In the genomic region with DNA sequence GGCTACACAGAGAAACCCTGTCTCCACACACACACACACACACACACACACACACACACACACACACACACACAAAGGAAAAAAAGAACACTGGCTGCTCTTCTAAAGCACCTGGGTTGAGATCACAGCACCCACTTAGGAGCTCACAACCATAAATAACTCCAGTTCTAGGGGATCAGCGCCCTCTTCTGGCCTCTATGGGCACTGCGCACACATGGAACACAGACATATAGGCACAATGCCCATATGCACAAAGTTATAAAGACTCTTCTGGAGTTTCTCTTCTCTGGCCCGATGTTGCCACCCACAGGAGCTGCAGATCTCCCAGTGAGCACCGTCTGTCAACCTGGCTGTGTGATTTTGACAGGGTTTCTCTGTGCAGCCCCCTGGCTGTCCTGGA, we compare ENCODE assay signal across 18 mouse cellular contexts. TPM values are rescaled to one million over a fixed set of nuclear protein-coding genes. Genes with fewer than 3 reads are reported as not detected.
DNase-seq lines count a peak whose midpoint lies in the region; ATAC-seq and TF ChIP-seq lines count a peak whose summit lies in the region.
"Had no signal": no experiment of that assay in that cellular context is flagged by ENCODE, and none has a peak within 500 bp of the region (broad histone marks: within the 10 kb centered on the region; RNA-seq: fewer than 3 reads in every experiment).

No protein-coding gene starts in this region.

- no peaks in the 10 kb centered on the region for H3K4me1 ChIP-seq in kidney, adult 2 months (ENCODE audit: control insufficient read depth, insufficient read depth, low read length)
- no peaks in the 10 kb centered on the region for H3K4me1 ChIP-seq in lung, postnatal 0 days (ENCODE audit: insufficient read depth, low read depth, low read length)
- H3K4me1 ChIP-seq in bone marrow, adult 2 months (ENCODE audit: control insufficient read depth, insufficient read depth, low read length), result no peaks in the 10 kb centered on the region; the same call in 1 of the 2 replicates
- H3K4me1 ChIP-seq in embryonic facial prominence, embryonic 10.5 days, result peaks cover 42% of the 10 kb centered on the region
- H3K4me1 ChIP-seq: liver, embryonic 15.5 days had no signal

- H3K4me2 ChIP-seq in lung, postnatal 0 days (replicated peaks; ENCODE audit: low read depth, low read length), result no peak overlapping the region
- H3K4me2 ChIP-seq: embryonic facial prominence, embryonic 12.5 days; heart, embryonic 12.5 days; liver, embryonic 15.5 days; neural tube, embryonic 13.5 days had no signal

- TF ChIP-seq POLR2A in kidney, adult 2 months (IDR thresholded peaks at IDR 0.05; ENCODE audit: low read depth, low read length), result no peak
- TF ChIP-seq POLR2A in bone marrow, adult 2 months (IDR thresholded peaks at IDR 0.05; ENCODE audit: borderline replicate concordance, control insufficient read depth, low read depth, low read length), result no peak

- no peaks in the 10 kb centered on the region for H3K9me3 ChIP-seq in lung, postnatal 0 days (ENCODE audit: low read length)
- peaks cover 8% of the 10 kb centered on the region; the same call in 1 of the 2 replicates for H3K9me3 ChIP-seq in embryonic facial prominence, embryonic 10.5 days
- H3K9me3 ChIP-seq: embryonic facial prominence, embryonic 12.5 days; liver, embryonic 15.5 days; neural tube, embryonic 13.5 days had no signal

- 0 out of 2 replicates have a peak, but pooled peaks have one; percentile 23 for TF ChIP-seq CTCF in kidney, adult 2 months (conservative IDR thresholded peaks at IDR 0.05; ENCODE audit: insufficient read depth, insufficient read length, low read depth, low read length)
- peak; percentile 32; the same call in 1 of the 2 replicates for TF ChIP-seq CTCF in lung, postnatal 0 days (IDR thresholded peaks at IDR 0.05)
- TF ChIP-seq CTCF in bone marrow, adult 2 months (IDR thresholded peaks at IDR 0.05; ENCODE audit: control insufficient read depth, insufficient read depth, low read length), result peak; percentile 9; the same call in 1 of the 2 replicates

- no peaks in the 10 kb centered on the region for H3K36me3 ChIP-seq in kidney, adult 2 months (ENCODE audit: control insufficient read depth, insufficient read depth, low read length)
- no peaks in the 10 kb centered on the region; the same call in none of the 2 replicates for H3K36me3 ChIP-seq in lung, postnatal 0 days (ENCODE audit: insufficient read depth, low read length)
- H3K36me3 ChIP-seq in embryonic facial prominence, embryonic 10.5 days (replicated peaks), result peaks cover 68% of the 10 kb centered on the region

- ATAC-seq in lung, postnatal 0 days, result no peak
- ATAC-seq: inflammation-experienced regulatory T-cells, adult 6 months had no signal

- DNase-seq in kidney, adult 2 months, result no peak
- DNase-seq in kidney, adult 18-20 months, result no peak
- no peak for DNase-seq in lung, postnatal 0 days (ENCODE audit: low spot score)
- DNase-seq in lung, adult 18-20 months, result no peak
- peak; percentile 27 for DNase-seq in ES-CJ7 (ENCODE audit: low read depth, low spot score)
- no peak for DNase-seq in embryonic facial prominence, embryonic 10.5 days (ENCODE audit: low spot score)
- DNase-seq: adrenal gland, postnatal 10 days; cerebellum, postnatal 14 days; gastrocnemius, postnatal 36 days; kidney, postnatal 25 days; right cerebral cortex, postnatal 25 days; thymus, adult 2 months had no signal

- 87% methylated on average over 4 of the region's 4 CpGs for WGBS in kidney, adult 2 months
- WGBS in lung, postnatal 0 days, result 89% methylated on average over 4 of the region's 4 CpGs
- WGBS in bone marrow, adult 2 months, result 79% methylated on average over 4 of the region's 4 CpGs
- 86% methylated on average over 4 of the region's 4 CpGs for WGBS in embryonic facial prominence, embryonic 10.5 days

- no peak for TF ChIP-seq EP300 in lung, postnatal 0 days (IDR thresholded peaks at IDR 0.05)

- H3K9ac ChIP-seq in lung, postnatal 0 days (replicated peaks; ENCODE audit: low read depth), result no peak overlapping the region
- H3K9ac ChIP-seq: embryonic facial prominence, embryonic 12.5 days; heart, embryonic 12.5 days; liver, embryonic 15.5 days; neural tube, embryonic 13.5 days had no signal

- no peak overlapping the region for H3K4me3 ChIP-seq in kidney, adult 2 months (ENCODE audit: insufficient read depth, low read depth, low read length)
- no peak overlapping the region for H3K4me3 ChIP-seq in lung, postnatal 0 days (ENCODE audit: low read depth, low read length)
- no peak overlapping the region for H3K4me3 ChIP-seq in bone marrow, adult 2 months (replicated peaks; ENCODE audit: control insufficient read depth, low read depth, low read length)
- H3K4me3 ChIP-seq in embryonic facial prominence, embryonic 10.5 days, result no peak overlapping the region
- H3K4me3 ChIP-seq: embryonic facial prominence, embryonic 12.5 days; heart, embryonic 12.5 days; liver, embryonic 15.5 days; neural tube, embryonic 13.5 days had no signal

- no peak overlapping the region for H3K27ac ChIP-seq in kidney, adult 2 months (ENCODE audit: insufficient read depth, low read depth, low read length)
- H3K27ac ChIP-seq in lung, postnatal 0 days (ENCODE audit: low read length), result no peak overlapping the region
- no peak overlapping the region for H3K27ac ChIP-seq in bone marrow, adult 2 months (ENCODE audit: control insufficient read depth, insufficient read depth, low read depth, low read length, poor library complexity)
- H3K27ac ChIP-seq in embryonic facial prominence, embryonic 10.5 days (replicated peaks), result no peak overlapping the region
- H3K27ac ChIP-seq: embryonic facial prominence, embryonic 12.5 days; liver, embryonic 15.5 days; neural tube, embryonic 13.5 days had no signal

- H3K27me3 ChIP-seq in kidney, adult 2 months (replicated peaks; ENCODE audit: control insufficient read depth, insufficient read depth, low read length), result no peaks in the 10 kb centered on the region
- H3K27me3 ChIP-seq in lung, postnatal 0 days (replicated peaks; ENCODE audit: insufficient read depth, low read length), result no peaks in the 10 kb centered on the region
- H3K27me3 ChIP-seq in embryonic facial prominence, embryonic 10.5 days (replicated peaks; ENCODE audit: low read depth, poor library complexity, severe bottlenecking), result peaks cover 9% of the 10 kb centered on the region; the same call in 1 of the 2 replicates
- H3K27me3 ChIP-seq: embryonic facial prominence, embryonic 12.5 days; heart, embryonic 12.5 days; liver, embryonic 15.5 days; neural tube, embryonic 13.5 days had no signal

RNA-seq across cellular contexts. Expression of gene Lmf1, which starts 12.1 kb away (rescaled TPM):
- 31.6 and 35.4 TPM in 2 replicates for polyA plus RNA-seq in kidney, adult 2 months (2012; rRNA removed)
- 16.5 and 16.6 TPM in 2 replicates for polyA plus RNA-seq in lung, postnatal 0 days (2015; fragmentation: Nextera tagmentation; extraction: Ambion mirVana)
- polyA plus RNA-seq in bone marrow, adult 2 months (2011; ENCODE audit: insufficient read depth, insufficient read length, low replicate concordance, missing spikeins), result 5.3 and 18.8 TPM in 2 replicates
- 26.3 and 26.6 TPM in 2 replicates for polyA plus RNA-seq in embryonic facial prominence, embryonic 10.5 days (2016; fragmentation: Nextera tagmentation; extraction: Ambion mirVana)

RNA-seq across cellular contexts. Expression of gene Sox8, which starts 20.5 kb away (rescaled TPM):
- 0.70 and 0.76 TPM in 2 replicates for polyA plus RNA-seq in kidney, adult 2 months (2012; rRNA removed)
- 0.19 and 0.24 TPM in 2 replicates for polyA plus RNA-seq in lung, postnatal 0 days (2015; fragmentation: Nextera tagmentation; extraction: Ambion mirVana)
- 1.2 TPM in 2 replicates for polyA plus RNA-seq in bone marrow, adult 2 months (2011; ENCODE audit: insufficient read depth, insufficient read length, low replicate concordance, missing spikeins)
- polyA plus RNA-seq in embryonic facial prominence, embryonic 10.5 days (2016; fragmentation: Nextera tagmentation; extraction: Ambion mirVana), result 12.5 and 13.1 TPM in 2 replicates
- polyA plus RNA-seq: inflammation-experienced regulatory T-cells, adult 6 months had no signal
